In genomic region chr1:189728784-189729115, GRCm38 (mm10) we compare ENCODE assay signal across 7 mouse cellular contexts. TPM values are rescaled to one million over a fixed set of nuclear protein-coding genes. Genes with fewer than 3 reads are reported as not detected.
A peak's percentile ranks its signal among the peaks of the same experiment; 100 is the strongest.
DNase-seq lines count a peak whose midpoint lies in the region; ATAC-seq and TF ChIP-seq lines count a peak whose summit lies in the region.

No protein-coding gene starts in this region.

- no peaks in the 10 kb centered on the region for H3K36me3 ChIP-seq in lung, embryonic 16.5 days (ENCODE audit: control insufficient read depth, insufficient read depth, low read length)
- H3K36me3 ChIP-seq in forebrain, embryonic 11.5 days (ENCODE audit: control insufficient read depth, insufficient read depth, low read length): no peaks in the 10 kb centered on the region
- no peaks in the 10 kb centered on the region for H3K36me3 ChIP-seq in limb, embryonic 10.5 days

- H3K4me1 ChIP-seq in lung, embryonic 16.5 days (replicated peaks; ENCODE audit: control insufficient read depth, insufficient read depth, low read length): peaks cover 27% of the 10 kb centered on the region
- peaks cover 7% of the 10 kb centered on the region for H3K4me1 ChIP-seq in forebrain, embryonic 11.5 days (replicated peaks; ENCODE audit: control insufficient read depth, insufficient read depth, low read length)
- H3K4me1 ChIP-seq in limb, embryonic 10.5 days: peaks cover 58% of the 10 kb centered on the region
- H3K4me1 ChIP-seq in olfactory bulb, adult 2 months (ENCODE audit: control insufficient read depth, insufficient read depth, low read length): peaks cover 14% of the 10 kb centered on the region; the same call in 1 of the 2 replicates

- H3K4me2 ChIP-seq in lung, embryonic 16.5 days (ENCODE audit: low read depth, low read length): peak overlapping the region; percentile 79
- peak overlapping the region; percentile 92 for H3K4me2 ChIP-seq in forebrain, embryonic 11.5 days (ENCODE audit: low read depth, low read length, severe bottlenecking)

- no peaks in the 10 kb centered on the region for H3K27me3 ChIP-seq in lung, embryonic 16.5 days (ENCODE audit: control insufficient read depth, insufficient read depth, low read depth, low read length)
- peaks cover 8% of the 10 kb centered on the region for H3K27me3 ChIP-seq in forebrain, embryonic 11.5 days (ENCODE audit: control insufficient read depth, insufficient read depth, low read length)
- peaks cover 25% of the 10 kb centered on the region for H3K27me3 ChIP-seq in limb, embryonic 10.5 days (ENCODE audit: low read depth, poor library complexity, severe bottlenecking)

- peak overlapping the region; percentile 89 for H3K9ac ChIP-seq in lung, embryonic 16.5 days (ENCODE audit: low read length)
- H3K9ac ChIP-seq in forebrain, embryonic 11.5 days (ENCODE audit: low read length): peak overlapping the region; percentile 68

- TF ChIP-seq CTCF in olfactory bulb, adult 2 months (IDR thresholded peaks at IDR 0.05; ENCODE audit: insufficient read depth, low read depth, low read length): no peak

- H3K4me3 ChIP-seq in lung, embryonic 16.5 days (ENCODE audit: low read length): peak overlapping the region; percentile 82
- peak overlapping the region; percentile 63 for H3K4me3 ChIP-seq in forebrain, embryonic 11.5 days (ENCODE audit: low read depth, low read length)
- H3K4me3 ChIP-seq in limb, embryonic 10.5 days: peak overlapping the region; percentile 86
- peak overlapping the region; percentile 74 for H3K4me3 ChIP-seq in olfactory bulb, adult 2 months (ENCODE audit: insufficient read depth, low read depth, low read length)

- under 1% methylated on average over 15 of the region's 15 CpGs for WGBS in lung, embryonic 16.5 days
- WGBS in forebrain, embryonic 11.5 days: under 1% methylated on average over 15 of the region's 15 CpGs
- 1% methylated on average over 15 of the region's 15 CpGs for WGBS in limb, embryonic 10.5 days
- 2% methylated on average over 15 of the region's 15 CpGs for WGBS in olfactory bulb, adult 2 months

- no peak for ATAC-seq in lung, embryonic 16.5 days (ENCODE audit: low read depth)
- ATAC-seq in forebrain, embryonic 11.5 days (replicated peaks; ENCODE audit: low FRiP score): no peak

- DNase-seq in lung, postnatal 4 days: no peak
- DNase-seq in forebrain, embryonic 11.5 days (ENCODE audit: low spot score): no peak
- no peak for DNase-seq in limb, embryonic 10.5 days (ENCODE audit: low spot score)
- no peak for DNase-seq in layer of hippocampus, adult 8-10 months (ENCODE audit: low spot score in 2 of 2)
- no peak for DNase-seq in testis, postnatal 10 days (ENCODE audit: low spot score)

- no peaks in the 10 kb centered on the region for H3K9me3 ChIP-seq in lung, embryonic 16.5 days (ENCODE audit: control insufficient read depth, low read length)
- no peaks in the 10 kb centered on the region for H3K9me3 ChIP-seq in forebrain, embryonic 11.5 days (ENCODE audit: control insufficient read depth, low read length)
- H3K9me3 ChIP-seq in limb, embryonic 10.5 days (replicated peaks): no peaks in the 10 kb centered on the region

- TF ChIP-seq POLR2A in olfactory bulb, adult 2 months (IDR thresholded peaks at IDR 0.05; ENCODE audit: insufficient read depth, low read depth, low read length): no peak

- peak overlapping the region; percentile 95 for H3K27ac ChIP-seq in lung, embryonic 16.5 days (ENCODE audit: low read length)
- H3K27ac ChIP-seq in forebrain, embryonic 11.5 days (ENCODE audit: low read depth, low read length): no peak overlapping the region
- H3K27ac ChIP-seq in limb, embryonic 10.5 days: peak overlapping the region; percentile 92
- no peak overlapping the region for H3K27ac ChIP-seq in olfactory bulb, adult 2 months (ENCODE audit: insufficient read depth, low read depth, low read length)

RNA-seq across cellular contexts. Expression of gene Ptpn14, which starts 0.7 kb away (rescaled TPM):
- polyA plus RNA-seq in lung, embryonic 16.5 days (2015; fragmentation: Nextera tagmentation; extraction: Ambion mirVana): 7.4 and 7.9 TPM in 2 replicates
- polyA plus RNA-seq in forebrain, embryonic 11.5 days (2014; fragmentation: Nextera tagmentation; extraction: Ambion mirVana): 4.5 and 5.1 TPM in 2 replicates
- polyA plus RNA-seq in limb, embryonic 10.5 days (2016; fragmentation: Nextera tagmentation; extraction: Ambion mirVana): 5.4 and 6.3 TPM in 2 replicates
- polyA plus RNA-seq in olfactory bulb, adult 2 months (2012; ENCODE audit: insufficient read depth, insufficient read length, low replicate concordance, missing spikeins): 73.8 TPM in 1 of 2 replicates, not detected in the other
- 10 to 100 TPM; 11.1 to 16.1 (median 12.3) TPM for total RNA-seq in layer of hippocampus, adult 8-10 months (2022)

RNA-seq across cellular contexts. Expression of gene Cenpf, which starts 40.9 kb away (rescaled TPM):
- polyA plus RNA-seq in lung, embryonic 16.5 days (2015; fragmentation: Nextera tagmentation; extraction: Ambion mirVana): 92.2 and 94.9 TPM in 2 replicates
- 127 and 150 TPM in 2 replicates for polyA plus RNA-seq in forebrain, embryonic 11.5 days (2014; fragmentation: Nextera tagmentation; extraction: Ambion mirVana)
- 78.5 and 93.0 TPM in 2 replicates for polyA plus RNA-seq in limb, embryonic 10.5 days (2016; fragmentation: Nextera tagmentation; extraction: Ambion mirVana)
- polyA plus RNA-seq in olfactory bulb, adult 2 months (2012; ENCODE audit: insufficient read depth, insufficient read length, low replicate concordance, missing spikeins): not detected in 2 replicates
- total RNA-seq in layer of hippocampus, adult 8-10 months (2022): 1 to 10 TPM in 1 of 4 experiments, under 1 TPM in 3; 0.33 to 1.5 (median 0.54) TPM

Comparison
In these comparisons a context has a peak if more than half of its experiments do, and no peak if none do; other contexts are left out.
1. H3K27ac ChIP-seq: peak in lung, embryonic 16.5 days (single experiment) and limb, embryonic 10.5 days (single experiment); none in forebrain, embryonic 11.5 days (single experiment) and olfactory bulb, adult 2 months (single experiment).
2. Peak in every context shown above with its lines, with median percentiles within 50 percentile points of each other: H3K4me3 ChIP-seq.